Mouse (Mus musculus): ENCODE results near the gene Asdurf. TPM values are rescaled to one million over a fixed set of nuclear protein-coding genes. Genes with fewer than 3 reads are reported as not detected.
"Not testable (repeated sequence)": the region's sequence is repeated elsewhere in the genome, so short reads cannot be mapped to it uniquely, and the experiment has no call there.

Asdurf gene
- polyA plus RNA-seq, 1 experiment from 2014 or later, result 6.1 TPM

GRCm38 (mm10) chr1:53358988-53359387 is 6.6 kb upstream of the Asdurf start:
- H3K4me3 ChIP-seq (ENCODE audit: low read depth, low read length), result no peak overlapping the region
- no peaks in the 10 kb centered on the region for H3K36me3 ChIP-seq (ENCODE audit: insufficient read depth)
- no peak for TF ChIP-seq CTCF (IDR thresholded peaks at IDR 0.05; ENCODE audit: low read depth)
- DNase-seq, result no peak
- H3K9ac ChIP-seq, result no peak overlapping the region
- H3K4me1 ChIP-seq (ENCODE audit: insufficient read depth), result no peaks in the 10 kb centered on the region
- no peaks in the 10 kb centered on the region for H3K27me3 ChIP-seq (ENCODE audit: insufficient read depth, low read length)
- no peak overlapping the region for H3K27ac ChIP-seq (ENCODE audit: low read depth)
- H3K9me3 ChIP-seq (ENCODE audit: low read depth, low read length), result no peaks in the 10 kb centered on the region
- no peak overlapping the region for H3K4me2 ChIP-seq
- ATAC-seq (ENCODE audit: insufficient read depth), result no peak

DNA sequence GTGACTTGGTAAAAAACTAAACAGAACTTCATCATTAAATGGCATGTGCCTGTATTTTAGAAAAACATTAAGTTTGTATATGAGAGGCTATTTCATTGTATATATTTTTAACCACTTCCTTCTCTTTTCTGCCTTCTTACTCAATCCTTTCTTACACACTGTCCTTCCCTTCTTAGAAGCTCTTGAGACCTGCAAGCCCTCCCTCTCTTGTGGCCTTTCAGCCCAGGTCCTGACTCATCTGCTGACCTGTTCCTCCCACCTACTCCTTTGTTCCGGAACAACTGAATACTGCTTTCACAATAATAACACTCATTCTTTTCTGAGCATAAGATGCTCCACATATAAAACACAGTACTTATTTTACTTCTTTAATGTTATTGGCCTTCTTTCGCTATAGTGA is 11.3 kb downstream of the Asdurf start:
- no peak for ATAC-seq (ENCODE audit: insufficient read depth)
- DNase-seq, result no peak
- H3K4me1 ChIP-seq (ENCODE audit: insufficient read depth), result no peaks in the 10 kb centered on the region
- peaks cover 34% of the 10 kb centered on the region for H3K36me3 ChIP-seq (ENCODE audit: insufficient read depth)
- no peaks in the 10 kb centered on the region for H3K27me3 ChIP-seq (ENCODE audit: insufficient read depth, low read length)
- no peak overlapping the region for H3K9ac ChIP-seq
- no peak overlapping the region for H3K27ac ChIP-seq (ENCODE audit: low read depth)
- H3K4me2 ChIP-seq, result no peak overlapping the region
- 99% methylated on average over 2 of the region's 2 CpGs for WGBS
- H3K4me3 ChIP-seq (ENCODE audit: low read depth, low read length), result no peak overlapping the region
- TF ChIP-seq CTCF (IDR thresholded peaks at IDR 0.05; ENCODE audit: low read depth), result no peak
- no peaks in the 10 kb centered on the region; the same call in 1 of the 2 replicates for H3K9me3 ChIP-seq (ENCODE audit: low read depth, low read length)

DNA sequence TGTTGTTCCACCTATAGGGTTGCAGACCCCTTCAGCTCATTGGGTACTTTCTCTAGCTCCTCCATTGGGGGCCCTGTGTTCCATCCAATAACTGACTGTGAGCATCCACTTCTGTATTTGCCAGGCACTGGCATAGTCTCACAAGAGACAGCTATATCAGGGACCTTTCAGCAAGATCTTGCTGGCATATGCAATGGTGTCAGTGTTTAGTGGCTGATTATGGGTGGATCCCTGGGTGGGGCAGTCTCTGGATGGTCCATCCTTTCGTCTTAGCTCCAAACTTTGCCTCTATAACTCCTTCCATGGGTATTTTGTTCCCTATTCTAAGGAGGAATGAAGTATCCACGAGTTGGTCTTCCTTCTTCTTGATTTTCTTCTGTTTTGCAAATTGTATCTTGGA is 15.0 kb downstream of the Asdurf start:
- ATAC-seq (ENCODE audit: insufficient read depth); H3K4me3 ChIP-seq (ENCODE audit: low read depth, low read length); H3K9me3 ChIP-seq (ENCODE audit: low read depth, low read length); H3K4me2 ChIP-seq; DNase-seq; H3K27me3 ChIP-seq (ENCODE audit: insufficient read depth, low read length); H3K9ac ChIP-seq; H3K4me1 ChIP-seq (ENCODE audit: insufficient read depth); H3K27ac ChIP-seq (ENCODE audit: low read depth): not testable (repeated sequence)
- H3K36me3 ChIP-seq (ENCODE audit: insufficient read depth), result peaks cover 11% of the 10 kb centered on the region
- whole genome bisulfite sequencing, result 64% methylated on average over 2 of the region's 2 CpGs

- DNase-seq (no peak), ATAC-seq (ENCODE audit: insufficient read depth) (no peak)
- Histone ChIP-seq H3K4me3 (ENCODE audit: low read depth, low read length) (no peak overlapping the region), H3K9me3 (ENCODE audit: low read depth, low read length) (no peaks in the 10 kb centered on the region), H3K4me1 (ENCODE audit: insufficient read depth) (no peaks in the 10 kb centered on the region), H3K9ac (no peak overlapping the region), H3K27ac (ENCODE audit: low read depth) (no peak overlapping the region), H3K36me3 (ENCODE audit: insufficient read depth) (no peaks in the 10 kb centered on the region), H3K4me2 (no peak overlapping the region), H3K27me3 (ENCODE audit: insufficient read depth, low read length) (no peaks in the 10 kb centered on the region)
- no peak for TF ChIP-seq CTCF (IDR thresholded peaks at IDR 0.05; ENCODE audit: low read depth)
These were observed 17.0 kb downstream of the Asdurf start for GRCm38 (mm10) chr1:53335465-53335864.

DNA sequence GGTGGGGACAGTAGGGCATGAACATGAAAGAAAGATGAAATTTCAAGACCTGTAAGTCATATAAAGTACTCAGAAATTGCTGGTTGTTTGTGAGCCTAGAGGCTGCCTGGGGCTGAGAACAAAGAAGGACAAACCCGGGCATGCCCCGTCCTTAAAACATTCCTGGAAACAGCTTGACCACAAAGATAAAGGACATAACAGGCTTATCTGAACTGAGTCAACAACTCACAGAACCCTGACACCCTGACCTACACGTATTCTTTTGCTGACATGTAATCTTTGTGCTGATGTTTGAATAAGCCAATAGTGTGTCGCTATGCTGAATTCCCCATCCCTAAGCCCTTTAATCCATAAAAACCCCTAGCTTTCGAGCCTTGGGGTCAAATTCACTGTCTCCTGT is 18.9 kb downstream of the Asdurf start:
- H3K9ac ChIP-seq; DNase-seq; H3K27me3 ChIP-seq (ENCODE audit: insufficient read depth, low read length); H3K4me1 ChIP-seq (ENCODE audit: insufficient read depth); ATAC-seq (ENCODE audit: insufficient read depth); H3K9me3 ChIP-seq (ENCODE audit: low read depth, low read length); H3K4me2 ChIP-seq; H3K27ac ChIP-seq (ENCODE audit: low read depth); H3K36me3 ChIP-seq (ENCODE audit: insufficient read depth); H3K4me3 ChIP-seq (ENCODE audit: low read depth, low read length): not testable (repeated sequence)
- 59% methylated on average over 5 of the region's 5 CpGs for WGBS

DNA sequence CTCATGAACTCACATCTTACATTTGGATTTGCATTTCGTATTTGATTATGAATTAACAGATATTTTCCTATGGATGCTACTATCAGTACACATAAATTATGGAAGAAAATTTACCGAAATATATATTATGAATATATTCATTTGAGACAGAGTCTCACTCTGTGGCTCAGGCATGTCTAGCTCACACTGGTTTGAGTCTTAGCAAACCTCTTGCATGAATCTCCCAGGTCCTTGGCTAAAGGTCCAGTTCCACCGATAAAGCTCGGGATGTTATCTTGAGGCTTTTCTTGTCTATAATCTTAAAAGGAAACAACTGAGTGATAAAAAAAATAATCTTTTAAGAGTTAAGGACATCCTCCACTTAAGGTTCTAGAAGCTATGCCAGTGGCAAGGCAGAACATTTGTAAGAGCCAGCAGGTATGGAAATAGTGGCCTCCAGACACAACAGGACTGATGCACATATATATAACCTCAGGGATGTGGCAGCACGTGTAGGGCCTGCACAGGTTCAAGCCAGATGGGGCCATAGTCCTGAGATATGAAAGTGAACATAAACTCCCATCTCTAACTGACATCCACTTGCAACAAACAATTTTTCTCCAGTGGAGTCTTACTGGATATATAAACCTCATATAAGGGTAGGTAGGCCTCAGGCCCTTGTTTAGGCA is 27.5 kb downstream of the Asdurf start:
- H3K27ac ChIP-seq (ENCODE audit: low read depth), result no peak overlapping the region
- H3K4me1 ChIP-seq (ENCODE audit: insufficient read depth), result no peaks in the 10 kb centered on the region
- H3K4me3 ChIP-seq (ENCODE audit: low read depth, low read length), result no peak overlapping the region
- no peak for TF ChIP-seq CTCF (IDR thresholded peaks at IDR 0.05; ENCODE audit: low read depth)
- ATAC-seq (ENCODE audit: insufficient read depth) (no peak), DNase-seq (no peak)
- H3K4me2 ChIP-seq, result no peak overlapping the region
- H3K36me3 ChIP-seq (ENCODE audit: insufficient read depth), result peaks cover 14% of the 10 kb centered on the region
- H3K9ac ChIP-seq, result no peak overlapping the region
- no peaks in the 10 kb centered on the region for H3K9me3 ChIP-seq (ENCODE audit: low read depth, low read length)
- no peaks in the 10 kb centered on the region for H3K27me3 ChIP-seq (ENCODE audit: insufficient read depth, low read length)
- WGBS, result 88% methylated on average over 5 of the region's 5 CpGs

- peaks cover 15% of the 10 kb centered on the region for H3K36me3 ChIP-seq (ENCODE audit: insufficient read depth)
- no peak overlapping the region for H3K9ac ChIP-seq
- TF ChIP-seq CTCF (IDR thresholded peaks at IDR 0.05; ENCODE audit: low read depth), result no peak
- no peak overlapping the region for H3K27ac ChIP-seq (ENCODE audit: low read depth)
- 100% methylated on average over 1 of the region's 1 CpGs for WGBS
- H3K9me3 ChIP-seq (ENCODE audit: low read depth, low read length), result no peaks in the 10 kb centered on the region
- H3K4me2 ChIP-seq, result no peak overlapping the region
- DNase-seq, result no peak
- ATAC-seq (ENCODE audit: insufficient read depth), result no peak
- H3K4me3 ChIP-seq (ENCODE audit: low read depth, low read length), result no peak overlapping the region
- H3K27me3 ChIP-seq (ENCODE audit: insufficient read depth, low read length), result no peaks in the 10 kb centered on the region
- no peaks in the 10 kb centered on the region for H3K4me1 ChIP-seq (ENCODE audit: insufficient read depth)
These were observed 28.1 kb downstream of the Asdurf start for GRCm38 (mm10) chr1:53324277-53324676.

GRCm38 (mm10) chr1:53323254-53323653 is 29.2 kb downstream of the Asdurf start:
- WGBS, result 87% methylated on average over 5 of the region's 5 CpGs
- Histone ChIP-seq H3K27ac (ENCODE audit: low read depth) (no peak overlapping the region), H3K27me3 (ENCODE audit: insufficient read depth, low read length) (no peaks in the 10 kb centered on the region), H3K4me2 (no peak overlapping the region), H3K9ac (no peak overlapping the region), H3K4me3 (ENCODE audit: low read depth, low read length) (no peak overlapping the region), H3K36me3 (ENCODE audit: insufficient read depth) (peaks cover 19% of the 10 kb centered on the region), H3K9me3 (ENCODE audit: low read depth, low read length) (no peaks in the 10 kb centered on the region), H3K4me1 (ENCODE audit: insufficient read depth) (no peaks in the 10 kb centered on the region)
- ATAC-seq (ENCODE audit: insufficient read depth) (no peak), DNase-seq (no peak)
- no peak for TF ChIP-seq CTCF (IDR thresholded peaks at IDR 0.05; ENCODE audit: low read depth)
